Mouse (Mus musculus): Measurements from ENCODE around the gene BC100530. TPM values are rescaled to one million over a fixed set of nuclear protein-coding genes. Genes with fewer than 3 reads are reported as not detected.
"Not testable (repeated sequence)": the region's sequence is repeated elsewhere in the genome, so short reads cannot be mapped to it uniquely, and the experiment has no call there.

The BC100530 gene
- total and polyA plus RNA-seq, 3 experiments: not detected

- no peak for DNase-seq (ENCODE audit: extremely low read depth)
- no peaks in the 10 kb centered on the region for H3K4me1 ChIP-seq (ENCODE audit: control insufficient read depth in 1 of 2, insufficient read depth in 2 of 2)
- no peak within 1 kb of the TSS for H3K27ac ChIP-seq (ENCODE audit: insufficient read depth, low read depth)
- dilution Hi-C loops (cut with MboI; ENCODE audit: extremely low pct_ligation_motif_present, extremely low pct_unique_long_range_greater_than_20kb, low sequenced_read_pairs) (no loop called here), in situ Hi-C loops (cut with MboI; ENCODE audit: low pct_ligation_motif_present, low pct_unique_long_range_greater_than_20kb, low sequenced_read_pairs) (no loop called here)
- H3K9me3 ChIP-seq (replicated peaks; ENCODE audit: low read length): no peaks in the 10 kb centered on the region
- H3K4me3 ChIP-seq (replicated peaks in 1 of 3; ENCODE audit: low read depth in 2 of 3, low read length in 2 of 3, poor library complexity in 1 of 3): no peak within 1 kb of the TSS
- no peak for TF ChIP-seq MAFK (IDR thresholded peaks at IDR 0.05; ENCODE audit: insufficient replicate concordance, low read length)
- TF ChIP-seq ZMIZ1 (IDR thresholded peaks at IDR 0.05; ENCODE audit: low read depth, low read length): no peak
- no peak for TF ChIP-seq CHD1 (IDR thresholded peaks at IDR 0.05; ENCODE audit: low read depth, low read length)
- no peaks in the 10 kb centered on the region for H3K79me2 ChIP-seq (replicated peaks; ENCODE audit: control insufficient read depth, extremely low read depth, insufficient read depth, poor library complexity, severe bottlenecking)
- no peak within 1 kb of the TSS for H3K4me2 ChIP-seq (ENCODE audit: insufficient read depth, low read depth, poor library complexity, severe bottlenecking)
- no peak within 1 kb of the TSS for H3K9ac ChIP-seq (ENCODE audit: insufficient read depth, low read depth)
- H3K36me3 ChIP-seq (replicated peaks in 1 of 2; ENCODE audit: control insufficient read depth in 1 of 2, insufficient read depth in 1 of 2, low read length in 1 of 2): no peaks in the 10 kb centered on the region
- no peaks in the 10 kb centered on the region for H3K27me3 ChIP-seq (replicated peaks)
These were observed 33.3 kb downstream of the BC100530 start, which contains the start of gene BC117090 for GRCm38 (mm10) chr16:36334232-36334631. Gene BC117090, minus strand, starts transcription at chr16:36334332.

GRCm38 (mm10) chr16:36319286-36319685, 48.3 kb downstream of the BC100530 start:
- Histone ChIP-seq H3K4me2 (ENCODE audit: insufficient read depth, low read depth, poor library complexity, severe bottlenecking) (no peak overlapping the region), H3K4me1 (ENCODE audit: control insufficient read depth in 1 of 2, insufficient read depth in 2 of 2) (no peaks in the 10 kb centered on the region), H3K27ac (ENCODE audit: insufficient read depth, low read depth) (no peak overlapping the region), H3K9ac (ENCODE audit: insufficient read depth, low read depth) (no peak overlapping the region), H3K27me3 (replicated peaks) (no peaks in the 10 kb centered on the region), H3K9me3 (replicated peaks; ENCODE audit: low read length) (peaks cover 5% of the 10 kb centered on the region), H3K4me3 (replicated peaks in 1 of 3; ENCODE audit: low read depth in 2 of 3, low read length in 2 of 3, poor library complexity in 1 of 3) (no peak overlapping the region), H3K36me3 (replicated peaks in 1 of 2; ENCODE audit: control insufficient read depth in 1 of 2, insufficient read depth in 1 of 2, low read length in 1 of 2) (no peaks in the 10 kb centered on the region), H3K79me2 (replicated peaks; ENCODE audit: control insufficient read depth, extremely low read depth, insufficient read depth, poor library complexity, severe bottlenecking) (no peaks in the 10 kb centered on the region)
- dilution Hi-C loops (cut with MboI; ENCODE audit: extremely low pct_ligation_motif_present, extremely low pct_unique_long_range_greater_than_20kb, low sequenced_read_pairs): no loop called here
- TF ChIP-seq UBTF (IDR thresholded peaks at IDR 0.05; ENCODE audit: low read depth, low read length) (no peak), KAT2A (IDR thresholded peaks at IDR 0.05; ENCODE audit: insufficient replicate concordance, low read length) (no peak), BHLHE40 (IDR thresholded peaks at IDR 0.05; ENCODE audit: low read depth, low read length) (no peak), CHD2 (IDR thresholded peaks at IDR 0.05; ENCODE audit: low read length) (no peak), GABPA (IDR thresholded peaks at IDR 0.05; ENCODE audit: insufficient replicate concordance, low read depth, low read length) (no peak), JUN (IDR thresholded peaks at IDR 0.05; ENCODE audit: insufficient read depth, low read depth, low read length) (no peak), MYC (IDR thresholded peaks at IDR 0.05; ENCODE audit: low read depth, low read length) (no peak), USF1 (IDR thresholded peaks at IDR 0.05; ENCODE audit: low read depth, low read length) (no peak), MXI1 (IDR thresholded peaks at IDR 0.05; ENCODE audit: low read depth, low read length) (no peak), RAD21 (IDR thresholded peaks at IDR 0.05; ENCODE audit: low read depth, low read length) (no peak), POLR2AphosphoS2 (IDR thresholded peaks at IDR 0.05; ENCODE audit: low read depth, low read length) (no peak), ZC3H11A (IDR thresholded peaks at IDR 0.05; ENCODE audit: low read depth, low read length) (no peak), MAZ (IDR thresholded peaks at IDR 0.05; ENCODE audit: low read depth, low read length) (no peak), CHD1 (IDR thresholded peaks at IDR 0.05; ENCODE audit: low read depth, low read length) (no peak), IRF4 (IDR thresholded peaks at IDR 0.05; ENCODE audit: low read depth, low read length) (no peak), MAX (IDR thresholded peaks at IDR 0.05; ENCODE audit: low read length) (no peak), POLR2A (IDR thresholded peaks at IDR 0.05; ENCODE audit: low read depth, low read length) (no peak)
- in situ Hi-C loops (cut with MboI; ENCODE audit: low pct_ligation_motif_present, low pct_unique_long_range_greater_than_20kb, low sequenced_read_pairs): no loop called here
- no peak for DNase-seq (ENCODE audit: extremely low read depth)

GRCm38 (mm10) chr16:36316111-36316510, 51.4 kb downstream of the BC100530 start:
- dilution Hi-C loops (cut with MboI; ENCODE audit: extremely low pct_ligation_motif_present, extremely low pct_unique_long_range_greater_than_20kb, low sequenced_read_pairs); H3K9me3 ChIP-seq (replicated peaks; ENCODE audit: low read length); H3K4me2 ChIP-seq (ENCODE audit: insufficient read depth, low read depth, poor library complexity, severe bottlenecking); H3K4me1 ChIP-seq (ENCODE audit: control insufficient read depth in 1 of 2, insufficient read depth in 2 of 2); H3K36me3 ChIP-seq (replicated peaks in 1 of 2; ENCODE audit: control insufficient read depth in 1 of 2, insufficient read depth in 1 of 2, low read length in 1 of 2); H3K27ac ChIP-seq (ENCODE audit: insufficient read depth, low read depth); H3K4me3 ChIP-seq (replicated peaks in 1 of 3; ENCODE audit: low read depth in 2 of 3, low read length in 2 of 3, poor library complexity in 1 of 3); H3K79me2 ChIP-seq (replicated peaks; ENCODE audit: control insufficient read depth, extremely low read depth, insufficient read depth, poor library complexity, severe bottlenecking); DNase-seq (ENCODE audit: extremely low read depth); in situ Hi-C loops (cut with MboI; ENCODE audit: low pct_ligation_motif_present, low pct_unique_long_range_greater_than_20kb, low sequenced_read_pairs); H3K9ac ChIP-seq (ENCODE audit: insufficient read depth, low read depth); H3K27me3 ChIP-seq (replicated peaks): not testable (repeated sequence)
